Mouse (Mus musculus) heart, embryonic 13.5 days (tissue): ENCODE data around the gene Dkk2. TPM values are rescaled to one million over a fixed set of nuclear protein-coding genes. Genes with fewer than 3 reads are reported as not detected.

Experiments used
- ATAC-seq: fragments of 200-750 bp; cut with Nextera tagmentation; 2 replicates; pipeline ENCODE4 v1.8.0; 2017; ENCODE audit warnings: moderate TSS enrichment; ENCODE audit not compliant: insufficient number of reproducible peaks, low FRiP score, low TSS enrichment; ENCODE audit errors: extremely low read depth
- H3K27ac ChIP-seq: fragments of 300-500 bp; sonication (generic); replicated peaks from 2 replicates; pipeline ENCODE4 v1.5.1; 2015; ENCODE audit warnings: moderate library complexity, mild to moderate bottlenecking, inconsistent platforms
- H3K27me3 ChIP-seq: fragments of 300-500 bp; sonication (generic); replicated peaks from 2 replicates; pipeline ENCODE4 v1.6.1; 2015; ENCODE audit warnings: mild to moderate bottlenecking, inconsistent platforms
- H3K36me3 ChIP-seq: fragments of 300-500 bp; sonication (generic); 2 replicates; pipeline ENCODE4 v1.6.1; 2015; ENCODE audit warnings: mild to moderate bottlenecking, inconsistent platforms
- H3K4me1 ChIP-seq: fragments of 300-500 bp; sonication (generic); 2 replicates; pipeline ENCODE4 v1.6.1; 2015; ENCODE audit warnings: inconsistent platforms
- H3K4me2 ChIP-seq: fragments of 300-500 bp; sonication (generic); 2 replicates; pipeline ENCODE4 v1.6.1; 2015; ENCODE audit warnings: inconsistent platforms, mild to moderate bottlenecking, moderate library complexity
- H3K4me3 ChIP-seq: fragments of 300-500 bp; sonication (generic); 2 replicates; pipeline ENCODE4 v1.5.1; 2015; ENCODE audit warnings: moderate library complexity, mild to moderate bottlenecking, inconsistent platforms
- H3K9ac ChIP-seq: fragments of 300-500 bp; sonication (generic); 2 replicates; pipeline ENCODE4 v1.6.1; 2015; ENCODE audit warnings: inconsistent platforms, mild to moderate bottlenecking, moderate library complexity
- H3K9me3 ChIP-seq: fragments of 300-500 bp; sonication (generic); 2 replicates; pipeline ENCODE4 v1.6.1; 2016; ENCODE audit warnings: inconsistent platforms
- WGBS: fragments of 180-500 bp; shearing (Covaris S2); methylation state at CpG from one replicate; pipeline ENCODE4 v1.1.7; 2015; ENCODE audit warnings: mixed read lengths; 5-methylcytosine and 5-hydroxymethylcytosine counted together
- polyA plus RNA-seq: library from polyadenylated mRNA; unstranded; fragments of >200 nt; fragmentation: Nextera tagmentation; extraction: Ambion mirVana; gene quantifications from 2 replicates; pipeline ENCODE4 v1.2.1, GENCODE M21; 2015

Dkk2 gene
- polyA plus RNA-seq, 1 experiment from 2014 or later = 1.4 TPM

GRCm38 (mm10) chr3:132202665-132203064, 117.6 kb downstream of the Dkk2 start:
- no peak for ATAC-seq
- no peak overlapping the region for H3K4me2 ChIP-seq
- no peak overlapping the region for H3K4me3 ChIP-seq
- H3K4me1 ChIP-seq = no peaks in the 10 kb centered on the region
- H3K27ac ChIP-seq = no peak overlapping the region
- H3K27me3 ChIP-seq = no peaks in the 10 kb centered on the region
- H3K36me3 ChIP-seq = no peaks in the 10 kb centered on the region
- no peaks in the 10 kb centered on the region for H3K9me3 ChIP-seq
- 86% methylated on average over 5 of the region's 5 CpGs for WGBS
- H3K9ac ChIP-seq = no peak overlapping the region

GRCm38 (mm10) chr3:132207469-132207868, 122.4 kb downstream of the Dkk2 start:
- WGBS = 22% methylated on average over 11 of the region's 11 CpGs
- H3K4me1 ChIP-seq = no peaks in the 10 kb centered on the region
- H3K9me3 ChIP-seq = no peaks in the 10 kb centered on the region
- no peaks in the 10 kb centered on the region for H3K36me3 ChIP-seq
- no peak overlapping the region for H3K4me3 ChIP-seq
- H3K27ac ChIP-seq = no peak overlapping the region
- H3K9ac ChIP-seq = no peak overlapping the region
- H3K27me3 ChIP-seq = no peaks in the 10 kb centered on the region
- no peak for ATAC-seq
- H3K4me2 ChIP-seq = no peak overlapping the region

GRCm38 (mm10) chr3:132211260-132211659, 126.2 kb downstream of the Dkk2 start:
- 42% methylated on average over 5 of the region's 5 CpGs for WGBS
- Histone ChIP-seq H3K9me3 (no peaks in the 10 kb centered on the region), H3K27me3 (no peaks in the 10 kb centered on the region), H3K9ac (no peak overlapping the region), H3K4me2 (no peak overlapping the region), H3K4me3 (no peak overlapping the region), H3K36me3 (no peaks in the 10 kb centered on the region), H3K27ac (no peak overlapping the region), H3K4me1 (no peaks in the 10 kb centered on the region)
- ATAC-seq = no peak

DNA sequence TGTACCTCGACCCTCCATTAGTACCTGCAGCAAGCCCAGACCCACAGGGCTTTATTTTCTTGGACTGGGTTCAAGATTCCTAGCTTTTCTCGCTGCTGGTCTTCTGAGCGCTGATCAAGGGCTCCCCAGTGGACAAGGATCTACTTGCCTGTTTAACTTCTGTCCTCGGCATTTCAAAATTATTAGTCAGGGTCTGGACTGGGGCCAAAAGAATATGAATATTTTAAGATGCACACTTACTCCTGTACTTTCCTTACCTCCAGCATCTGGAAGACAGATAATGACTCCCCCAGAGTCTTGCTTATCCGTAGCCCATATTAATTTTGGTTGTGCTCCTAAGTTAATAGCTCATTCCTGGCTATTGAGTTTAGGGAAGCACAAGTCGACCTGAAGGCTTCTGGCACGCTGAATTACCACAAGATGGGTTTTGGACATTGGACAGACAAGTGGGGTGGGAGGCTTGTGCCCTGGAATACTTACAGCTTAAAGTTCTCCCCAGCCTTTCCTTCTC, 134.9 kb downstream of the Dkk2 start:
- no peak overlapping the region for H3K4me3 ChIP-seq
- no peak overlapping the region for H3K9ac ChIP-seq
- no peaks in the 10 kb centered on the region for H3K4me1 ChIP-seq
- no peaks in the 10 kb centered on the region for H3K9me3 ChIP-seq
- no peak overlapping the region for H3K27ac ChIP-seq
- H3K4me2 ChIP-seq = no peak overlapping the region
- H3K27me3 ChIP-seq = no peaks in the 10 kb centered on the region
- H3K36me3 ChIP-seq = no peaks in the 10 kb centered on the region
- ATAC-seq = no peak
- 64% methylated on average over 7 of the region's 7 CpGs for WGBS

- 42% methylated on average over 1 of the region's 1 CpGs for WGBS
These were observed 142.5 kb downstream of the Dkk2 start for GRCm38 (mm10) chr3:132227622-132228021.

More at GRCm38 (mm10) chr3:132227622-132228021, 142.5 kb downstream of the Dkk2 start:
- Histone ChIP-seq H3K9ac (no peak overlapping the region), H3K27me3 (no peaks in the 10 kb centered on the region), H3K4me1 (no peaks in the 10 kb centered on the region), H3K9me3 (no peaks in the 10 kb centered on the region), H3K27ac (no peak overlapping the region), H3K4me2 (no peak overlapping the region), H3K36me3 (no peaks in the 10 kb centered on the region), H3K4me3 (no peak overlapping the region)
- no peak for ATAC-seq
